Mouse (Mus musculus) cerebellum, postnatal 10 days (tissue): ENCODE measurements around the gene Klre1.
"Not testable (repeated sequence)": the region's sequence is repeated elsewhere in the genome, so short reads cannot be mapped to it uniquely, and the experiment has no call there.

Source experiments
- DNase-seq, 2 experiments: peaks; one replicate each; pipeline ENCODE4 v3.0.0; 2021; ENCODE audit warnings: mixed read lengths in 2 of 2

Klre1 gene

GRCm38 (mm10) chr6:129591508-129591907 is 13.8 kb downstream of the Klre1 start, which contains the start of gene Klrd1:
TSS of gene Klrd1 (plus strand) at chr6:129591782.
- DNase-seq, result no peak

DNA sequence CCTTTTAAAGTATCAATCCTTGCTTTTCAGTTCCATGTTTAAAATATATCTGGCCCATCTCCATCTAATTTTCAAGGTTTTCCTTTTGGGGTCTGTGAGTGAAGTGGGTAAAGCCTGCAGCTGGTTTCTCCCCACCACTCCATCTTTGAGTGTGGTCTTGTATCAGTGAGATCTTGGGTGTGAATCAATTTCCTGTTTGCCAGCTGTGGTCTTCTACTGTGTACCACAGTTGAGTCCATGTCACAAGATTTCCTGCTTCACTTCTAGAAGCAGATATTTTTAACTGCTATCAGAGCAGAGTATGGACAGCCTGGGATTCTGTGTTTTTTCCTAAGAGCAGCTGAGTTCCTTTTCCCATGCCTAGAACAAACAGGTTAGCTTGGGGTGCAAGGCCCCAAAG is 30.7 kb downstream of the Klre1 start:
- DNase-seq, result no peak

DNA sequence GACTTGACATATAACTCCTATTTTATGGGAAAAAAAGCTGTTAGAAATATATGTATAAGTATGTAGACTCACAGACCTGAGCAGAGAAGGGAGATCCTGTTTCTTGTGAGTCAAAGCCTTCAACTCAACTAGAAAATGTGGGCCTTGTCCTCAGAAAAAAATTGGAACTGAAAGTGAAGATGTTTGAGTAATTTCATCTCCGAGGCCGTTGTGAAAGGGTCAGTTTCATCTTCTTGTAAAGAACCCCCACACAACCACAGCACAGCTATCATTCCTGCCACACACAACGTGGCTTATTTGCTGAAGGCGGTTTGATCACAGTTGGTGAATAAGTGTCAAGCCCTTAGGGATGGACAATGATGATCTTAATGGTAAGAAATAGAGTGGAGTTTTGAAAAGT is 46.0 kb downstream of the Klre1 start, which contains the start of gene Klrk1:
Gene Klrk1, minus strand, starts transcription at position 130 of the 400 bp plus-strand sequence.
- DNase-seq, result no peak

- DNase-seq, result not testable (repeated sequence)
Observed at GRCm38 (mm10) chr6:129631046-129631445, 53.3 kb downstream of the Klre1 start.
